Comparison of ENCODE assay signal across 1 mouse cellular context in genomic region chr8:70110451-70110850, GRCm38 (mm10).
TF ChIP-seq lines count a peak whose summit lies in the region.

No protein-coding gene starts in this region.

TF ChIP-seq in CH12.LX, 34 proteins besides CTCF, POLR2A, EP300 and RAD21 (continued from another document):
- TF ChIP-seq IRF4 (IDR thresholded peaks at IDR 0.05; ENCODE audit: low read depth, low read length), result peak; percentile 84
